Mouse (Mus musculus) layer of hippocampus, postnatal 14 days (tissue): ENCODE measurements around the gene Trp53bp1. TPM values are rescaled to one million over a fixed set of nuclear protein-coding genes. Genes with fewer than 3 reads are reported as not detected.

Experiments
- DNase-seq, 2 experiments: peaks; one replicate each; pipeline ENCODE4 v3.0.0; 2021 to 2022; ENCODE audit warnings: low spot score in 2 of 2, mixed read lengths in 1 of 2
- total RNA-seq, 2 experiments: library from RNA; stranded (reverse); gene quantifications; 2 replicates each; pipeline ENCODE4 v1.2.3; 2021

The Trp53bp1 gene
- total RNA-seq, 2 experiments from 2014 or later: 140 to 152 TPM

DNA sequence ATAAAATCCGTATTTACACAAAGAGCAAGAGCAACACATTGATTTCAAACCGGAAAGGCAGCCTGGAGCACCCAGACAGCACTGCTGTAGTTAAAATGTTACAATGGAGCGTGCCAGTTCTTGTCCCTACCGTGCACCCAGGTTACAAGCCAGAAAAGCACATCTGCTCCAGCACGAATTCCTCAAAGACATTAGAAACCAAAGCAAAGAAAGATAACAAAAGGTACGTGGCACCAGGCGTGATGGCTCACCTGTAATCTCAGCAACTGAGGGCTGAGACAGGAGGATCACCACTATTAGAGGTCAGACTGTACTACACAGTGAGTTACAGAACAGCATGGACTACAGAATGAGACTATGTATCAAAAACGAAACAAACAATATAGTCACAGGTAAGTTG lies 2.8 kb downstream of the Trp53bp1 start:
- no peak for DNase-seq

GRCm38 (mm10) chr2:121249758-121250157 lies 21.4 kb downstream of the Trp53bp1 start:
- DNase-seq: no peak

DNA sequence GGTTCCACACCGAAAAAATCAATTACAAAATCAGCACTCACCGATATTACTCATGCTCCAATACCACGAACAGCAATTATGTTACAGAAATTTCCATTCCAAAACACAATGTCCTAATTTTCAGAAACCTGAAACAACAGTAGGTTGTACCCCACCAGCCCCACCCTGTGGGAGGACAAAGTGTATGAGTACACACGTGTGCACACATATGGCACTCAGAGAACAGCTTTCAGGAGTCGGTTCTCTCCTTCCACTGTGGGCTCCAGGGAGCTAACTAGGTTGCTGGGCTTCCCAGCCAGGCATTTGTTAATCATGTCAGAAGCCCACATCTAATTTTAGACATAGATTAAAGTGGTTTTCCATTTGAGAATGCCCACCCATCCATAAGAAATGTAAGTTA lies 27.1 kb downstream of the Trp53bp1 start:
- DNase-seq: peak in 1 of 2 experiments; percentile 49

DNA sequence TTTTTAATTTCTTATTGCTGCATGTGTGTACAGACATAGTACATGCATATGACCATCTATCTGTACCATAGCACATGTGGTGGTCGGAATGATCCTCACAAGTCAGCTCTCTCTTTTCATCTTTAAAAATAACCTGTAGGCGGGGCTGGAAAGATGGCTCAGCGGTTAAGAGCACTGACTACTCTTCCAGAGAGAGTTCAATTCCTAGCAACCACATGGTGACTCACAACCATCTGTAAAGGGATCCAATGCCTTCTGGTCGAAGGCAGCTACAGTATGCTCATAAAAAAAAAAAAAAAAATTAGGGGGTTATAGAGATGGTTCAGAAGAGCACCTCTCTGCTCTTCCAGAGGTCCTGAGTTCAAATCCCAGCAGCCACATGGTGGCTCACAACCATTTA lies 31.8 kb downstream of the Trp53bp1 start:
- DNase-seq: no peak

GRCm38 (mm10) chr2:121235460-121236072 lies 35.6 kb downstream of the Trp53bp1 start:
- no peak for DNase-seq

DNA sequence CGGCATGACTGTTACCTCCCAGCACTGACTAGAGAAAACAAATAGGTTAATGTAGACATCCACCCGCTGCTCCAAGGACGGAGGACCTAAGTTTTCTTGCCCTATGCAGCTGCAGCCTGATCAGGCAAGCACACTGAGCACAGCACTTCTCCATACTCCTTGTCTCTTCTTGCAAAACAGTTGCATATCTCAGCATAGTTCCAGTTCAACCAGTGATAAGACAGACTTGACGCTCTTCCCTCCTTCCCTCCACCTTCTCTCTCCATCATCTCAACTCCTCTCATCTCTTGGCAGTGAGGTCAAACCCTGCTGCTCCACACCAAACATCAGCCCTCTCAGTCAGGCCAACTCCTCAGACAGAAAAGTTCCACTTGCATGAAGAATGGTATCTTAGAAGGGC lies 43.1 kb downstream of the Trp53bp1 start:
- no peak for DNase-seq

- peak; percentile 44 to 60 for DNase-seq
These were observed 48.2 kb downstream of the Trp53bp1 start for GRCm38 (mm10) chr2:121223010-121223409.

DNA sequence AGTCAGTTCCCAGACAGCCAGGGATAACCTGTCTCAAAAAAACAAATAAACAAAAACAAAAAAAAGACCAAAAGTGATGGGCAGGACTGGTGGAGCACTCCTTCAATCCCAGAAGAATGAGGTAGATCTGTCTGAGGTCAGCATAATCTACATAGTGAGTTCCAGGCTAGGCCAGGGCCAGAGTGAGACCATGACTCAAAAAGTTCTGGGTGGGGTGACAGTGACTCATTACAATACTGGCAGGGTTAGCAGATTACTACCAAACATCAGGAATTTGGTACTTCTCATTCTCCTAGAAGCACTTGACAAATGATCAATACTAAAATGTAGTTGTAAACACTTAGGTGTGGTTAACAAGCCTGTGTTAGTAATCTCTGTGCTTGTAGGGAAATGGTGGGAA lies 51.2 kb downstream of the Trp53bp1 start:
- DNase-seq: no peak

DNA sequence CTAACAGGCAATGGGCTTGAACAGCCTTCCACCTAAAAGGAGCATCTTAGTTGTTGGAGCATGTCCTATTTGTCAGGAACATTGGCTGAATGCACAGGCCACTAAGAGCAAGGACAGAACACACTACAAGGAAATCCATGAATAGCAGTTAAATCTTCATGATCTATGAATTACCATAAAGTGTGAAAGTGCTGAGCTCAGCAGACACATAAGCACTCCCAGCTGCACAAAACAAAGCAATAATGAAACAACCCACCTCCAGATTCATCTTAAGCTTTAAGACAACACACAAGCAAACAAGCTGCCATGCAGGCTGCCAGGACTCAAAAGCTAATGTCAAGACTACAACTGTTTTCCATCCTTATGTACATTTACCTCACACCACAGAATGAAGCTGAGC lies 52.0 kb downstream of the Trp53bp1 start:
- DNase-seq: no peak

- DNase-seq: no peak
These were observed 56.7 kb downstream of the Trp53bp1 start for GRCm38 (mm10) chr2:121214491-121214890.

GRCm38 (mm10) chr2:121206541-121206940 lies 64.7 kb downstream of the Trp53bp1 start:
- DNase-seq: no peak

DNA sequence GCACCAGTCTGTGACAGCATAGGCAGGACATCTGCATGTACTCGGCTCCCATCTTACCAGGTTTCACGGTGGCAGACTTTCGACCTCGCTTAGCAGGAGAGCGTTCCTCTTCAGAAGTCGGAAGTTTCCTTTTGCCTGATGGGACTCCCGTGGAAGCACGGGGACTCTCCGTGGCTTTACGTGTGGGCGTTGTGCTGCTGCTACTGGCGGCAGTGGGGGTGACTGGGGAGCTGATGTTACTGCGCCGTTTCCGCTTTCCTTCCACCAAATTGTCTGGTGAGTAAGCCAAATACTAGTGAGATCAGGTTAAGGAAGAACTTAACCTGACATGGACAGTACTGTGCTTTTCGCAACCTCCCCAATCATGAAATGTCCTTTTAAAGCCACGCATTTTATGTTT lies 66.9 kb downstream of the Trp53bp1 start:
- no peak for DNase-seq

DNA sequence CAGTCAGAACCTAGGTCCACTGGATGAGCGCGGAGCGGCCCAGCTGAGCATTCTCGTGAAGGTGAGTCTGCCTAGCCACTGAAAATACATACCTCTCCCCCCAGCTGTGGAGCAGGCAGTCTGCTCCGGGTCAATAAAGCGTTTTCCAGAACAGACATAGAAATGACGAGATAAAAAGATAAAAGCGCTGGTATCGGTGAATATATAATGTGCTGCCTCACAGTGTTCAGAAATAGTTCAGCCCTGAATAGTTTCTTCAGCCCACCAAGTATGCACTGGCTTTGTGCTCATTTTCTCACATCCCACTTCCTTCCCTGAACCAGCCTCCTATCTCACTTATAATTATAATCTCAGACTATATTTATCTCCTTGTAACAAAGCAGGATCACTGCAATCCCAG lies 75.7 kb downstream of the Trp53bp1 start:
- DNase-seq: no peak

GRCm38 (mm10) chr2:121188530-121188929 lies 82.7 kb downstream of the Trp53bp1 start:
- no peak for DNase-seq

DNA sequence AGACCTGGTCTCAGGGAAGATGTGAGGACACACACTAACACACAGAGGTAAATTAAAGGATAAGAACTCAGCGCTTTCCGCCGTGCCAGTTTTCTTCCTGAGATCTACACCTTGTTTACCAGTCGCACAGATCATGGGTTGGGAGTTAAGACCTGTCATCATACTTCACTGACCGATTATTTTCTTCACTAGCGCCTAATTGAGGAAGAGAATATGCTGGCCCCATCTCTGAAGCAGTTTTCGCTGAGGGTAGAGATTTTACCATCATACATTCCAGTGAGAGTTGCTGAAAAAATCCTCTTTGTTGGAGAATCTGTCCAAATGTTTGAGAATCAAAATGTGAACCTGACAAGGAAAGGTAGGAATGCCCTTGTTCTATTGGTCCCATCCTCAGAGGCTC lies 87.1 kb downstream of the Trp53bp1 start:
- no peak for DNase-seq

GRCm38 (mm10) chr2:121183431-121183830 lies 87.8 kb downstream of the Trp53bp1 start:
- no peak for DNase-seq

- DNase-seq: no peak
These were observed 92.3 kb downstream of the Trp53bp1 start for GRCm38 (mm10) chr2:121178828-121179479.

- DNase-seq: peak; percentile 80 to 91
These were observed 100.0 kb downstream of the Trp53bp1 start, which contains the start of gene Zscan29 for GRCm38 (mm10) chr2:121170980-121171742. Zscan29 (minus strand) TSS chr2:121171125.

DNA sequence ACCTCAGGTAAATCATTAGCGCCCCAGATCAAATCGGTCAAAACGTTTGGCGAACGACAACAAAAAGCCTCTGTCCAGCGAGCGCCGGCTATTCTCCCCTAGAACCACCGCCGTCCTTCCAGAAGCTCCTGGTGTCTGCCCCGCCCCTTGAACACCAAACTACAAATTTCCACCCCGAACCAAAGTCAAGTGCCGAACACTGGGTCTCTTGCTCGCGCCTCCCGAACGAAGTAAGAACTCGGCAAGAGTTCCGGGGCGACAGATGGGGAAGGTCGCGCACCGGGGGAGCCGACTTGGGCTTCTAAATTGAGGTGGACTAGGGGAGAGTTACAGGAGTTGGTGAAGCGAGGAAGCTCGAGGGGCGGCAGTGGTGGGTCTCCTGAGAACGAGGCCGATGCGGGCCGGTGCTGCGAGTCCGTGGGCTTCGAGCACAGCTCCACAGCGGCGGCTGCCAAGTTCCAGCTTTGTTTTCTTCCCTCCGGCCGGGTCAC lies 100.7 kb downstream of the Trp53bp1 start, which contains the start of gene Tubgcp4:
Tubgcp4 (plus strand) TSS at position 174 of the 491 bp plus-strand sequence.
- DNase-seq: peak in 1 of 2 experiments; percentile 15

DNA sequence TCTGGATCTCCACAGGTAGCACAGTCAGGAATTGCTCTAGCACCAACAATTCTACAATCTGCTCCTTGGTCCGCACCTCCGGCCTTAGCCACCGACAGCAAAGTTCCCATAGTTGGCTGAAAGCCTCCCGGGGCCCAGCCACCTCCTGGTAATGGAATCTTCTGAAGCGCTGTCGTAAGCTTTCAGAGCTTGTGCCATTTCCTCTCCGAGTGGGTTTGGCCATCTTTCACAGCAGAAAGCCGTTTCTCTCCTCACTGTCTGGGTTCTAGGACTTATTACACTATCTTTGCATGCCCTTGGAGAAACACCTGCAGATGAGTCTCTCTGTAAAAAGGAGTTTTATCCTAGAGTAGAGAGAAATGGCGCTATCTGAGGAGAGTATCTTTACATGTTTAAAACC lies 101.3 kb downstream of the Trp53bp1 start:
- DNase-seq: no peak

DNA sequence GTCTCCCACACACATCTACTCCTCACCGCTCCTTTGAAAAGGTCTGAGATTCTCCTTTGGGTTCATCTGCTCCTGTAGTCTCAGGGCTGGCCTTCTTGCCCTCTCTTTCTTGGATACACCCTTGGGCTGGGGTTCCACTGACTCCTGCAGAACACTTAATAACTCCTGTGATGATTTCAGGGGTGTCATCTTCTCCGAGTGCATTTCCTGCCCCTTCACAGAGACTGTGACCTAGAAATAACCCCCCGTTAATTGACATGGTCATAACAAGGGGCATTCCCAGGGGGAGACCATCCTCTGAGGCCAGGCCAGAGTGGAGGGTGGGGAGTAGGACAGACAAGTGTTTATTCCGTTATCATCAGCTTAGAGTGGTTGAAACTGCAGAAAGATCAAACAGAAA lies 102.0 kb downstream of the Trp53bp1 start:
- DNase-seq: no peak

GRCm38 (mm10) chr2:121153100-121153499 lies 118.1 kb downstream of the Trp53bp1 start:
- no peak for DNase-seq
